Mouse (Mus musculus): Measurements from ENCODE around the gene Cnih2. TPM values are rescaled to one million over a fixed set of nuclear protein-coding genes. Genes with fewer than 3 reads are reported as not detected.
A peak's percentile ranks its signal among the peaks of the same experiment; 100 is the strongest.

The Cnih2 gene
- polyA plus RNA-seq, 1 experiment from 2014 or later: 357 TPM

DNA sequence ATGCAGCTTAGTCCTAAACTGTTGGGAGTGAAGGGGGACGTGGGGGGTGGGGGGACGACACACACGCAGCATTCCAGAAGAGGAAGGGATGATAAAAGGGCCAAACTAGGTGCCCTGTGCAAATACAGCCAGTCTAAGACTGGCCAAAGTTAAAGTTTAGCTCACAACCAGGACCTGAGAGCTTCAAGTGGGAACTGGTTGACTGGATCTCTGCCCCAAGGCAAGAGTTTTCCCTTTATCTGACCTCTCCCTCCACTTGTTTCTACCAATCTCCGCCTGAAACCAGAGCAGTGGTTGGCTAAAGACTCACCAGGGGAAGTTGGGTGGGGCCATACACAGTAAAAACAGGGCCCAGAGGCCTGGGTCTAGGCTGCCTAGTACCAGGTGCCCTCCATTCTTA is 10.4 kb upstream of the Cnih2 start:
- Histone ChIP-seq H3K36me3 (peaks cover 76% of the 10 kb centered on the region), H3K27me3 (no peaks in the 10 kb centered on the region), H3K4me3 (replicated peaks) (no peak overlapping the region), H3K4me2 (replicated peaks) (no peak overlapping the region), H3K27ac (0 out of 2 replicates have a peak overlapping the region, but pooled peaks have one; percentile 25), H3K9me3 (no peaks in the 10 kb centered on the region), H3K4me1 (replicated peaks) (peaks cover 26% of the 10 kb centered on the region), H3K9ac (replicated peaks) (peak overlapping the region; percentile 36; the same call in 1 of the 2 replicates)
- WGBS: 64% methylated on average over 4 of the region's 4 CpGs
- ATAC-seq: no peak

DNA sequence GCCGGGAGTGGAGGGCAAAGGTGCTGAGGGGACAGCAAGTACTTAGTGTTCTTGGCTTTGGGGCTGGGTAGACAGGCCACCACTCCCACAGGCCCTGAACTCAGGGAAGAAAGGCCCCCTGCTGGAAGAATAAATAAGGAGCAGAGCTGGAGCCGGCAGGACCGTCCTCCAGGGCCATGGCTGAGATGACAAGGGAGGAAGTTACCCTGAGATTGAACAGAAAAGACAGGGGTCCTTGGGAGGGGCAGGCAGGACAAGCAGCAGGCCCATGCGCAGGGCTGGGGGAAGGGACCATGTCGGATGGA is 9.9 kb upstream of the Cnih2 start:
- H3K27ac ChIP-seq: peak overlapping the region; percentile 25; the same call in 1 of the 2 replicates
- WGBS: 26% methylated on average over 5 of the region's 5 CpGs

GRCm38 (mm10) chr19:5107556-5108270 is 9.4 kb upstream of the Cnih2 start:
- Histone ChIP-seq H3K27me3 (no peaks in the 10 kb centered on the region), H3K9me3 (no peaks in the 10 kb centered on the region), H3K27ac (peak overlapping the region; percentile 96; the same call in 1 of the 2 replicates), H3K4me3 (replicated peaks) (no peak overlapping the region), H3K36me3 (peaks cover 76% of the 10 kb centered on the region), H3K9ac (replicated peaks) (no peak overlapping the region; the same call in 1 of the 2 replicates), H3K4me2 (replicated peaks) (no peak overlapping the region), H3K4me1 (replicated peaks) (peaks cover 26% of the 10 kb centered on the region)
- 78% methylated on average over 18 of the region's 18 CpGs for WGBS
- peak; percentile 12; the same call in 1 of the 2 replicates for ATAC-seq

More for the DNA sequence above, 9.9 kb upstream of the Cnih2 start:
- 0 out of 2 replicates have a peak overlapping the region, but pooled peaks have one; percentile 4 for H3K4me3 ChIP-seq (replicated peaks)
- no peaks in the 10 kb centered on the region for H3K9me3 ChIP-seq
- H3K4me1 ChIP-seq (replicated peaks): peaks cover 26% of the 10 kb centered on the region
- H3K36me3 ChIP-seq: peaks cover 76% of the 10 kb centered on the region
- no peaks in the 10 kb centered on the region for H3K27me3 ChIP-seq
- no peak overlapping the region for H3K4me2 ChIP-seq (replicated peaks)
- peak overlapping the region; percentile 36; the same call in 1 of the 2 replicates for H3K9ac ChIP-seq (replicated peaks)
- ATAC-seq: 0 out of 2 replicates have a peak, but pooled peaks have one; percentile 0

- H3K4me3 ChIP-seq (replicated peaks): peak within 1 kb of the TSS; percentile 73
- H3K27me3 ChIP-seq: no peaks in the 10 kb centered on the region
- peak within 1 kb of the TSS; percentile 97 for H3K4me2 ChIP-seq (replicated peaks)
- peak within 1 kb of the TSS; percentile 89 for H3K9ac ChIP-seq (replicated peaks)
- H3K4me1 ChIP-seq (replicated peaks): peaks cover 26% of the 10 kb centered on the region
- under 1% methylated on average over 46 of the region's 46 CpGs for WGBS
- peak within 1 kb of the TSS; percentile 96 for H3K27ac ChIP-seq
- H3K36me3 ChIP-seq: peaks cover 77% of the 10 kb centered on the region
- ATAC-seq: peak; percentile 96
- H3K9me3 ChIP-seq: no peaks in the 10 kb centered on the region
These were observed 8.4 kb upstream of the Cnih2 start, which contains the start of gene Rab1b for GRCm38 (mm10) chr19:5106731-5107191. Gene Rab1b (minus strand): TSS chr19:5107072.

GRCm38 (mm10) chr19:5106074-5106473 is 7.8 kb upstream of the Cnih2 start:
- Histone ChIP-seq H3K27ac (peak overlapping the region; percentile 96), H3K36me3 (peaks cover 77% of the 10 kb centered on the region), H3K4me2 (replicated peaks) (peak overlapping the region; percentile 97), H3K9ac (replicated peaks) (peak overlapping the region; percentile 89), H3K9me3 (no peaks in the 10 kb centered on the region), H3K4me1 (replicated peaks) (peaks cover 26% of the 10 kb centered on the region), H3K4me3 (replicated peaks) (peak overlapping the region; percentile 73), H3K27me3 (no peaks in the 10 kb centered on the region)
- 22% methylated on average over 9 of the region's 9 CpGs for WGBS
- no peak; the same call in 1 of the 2 replicates for ATAC-seq

DNA sequence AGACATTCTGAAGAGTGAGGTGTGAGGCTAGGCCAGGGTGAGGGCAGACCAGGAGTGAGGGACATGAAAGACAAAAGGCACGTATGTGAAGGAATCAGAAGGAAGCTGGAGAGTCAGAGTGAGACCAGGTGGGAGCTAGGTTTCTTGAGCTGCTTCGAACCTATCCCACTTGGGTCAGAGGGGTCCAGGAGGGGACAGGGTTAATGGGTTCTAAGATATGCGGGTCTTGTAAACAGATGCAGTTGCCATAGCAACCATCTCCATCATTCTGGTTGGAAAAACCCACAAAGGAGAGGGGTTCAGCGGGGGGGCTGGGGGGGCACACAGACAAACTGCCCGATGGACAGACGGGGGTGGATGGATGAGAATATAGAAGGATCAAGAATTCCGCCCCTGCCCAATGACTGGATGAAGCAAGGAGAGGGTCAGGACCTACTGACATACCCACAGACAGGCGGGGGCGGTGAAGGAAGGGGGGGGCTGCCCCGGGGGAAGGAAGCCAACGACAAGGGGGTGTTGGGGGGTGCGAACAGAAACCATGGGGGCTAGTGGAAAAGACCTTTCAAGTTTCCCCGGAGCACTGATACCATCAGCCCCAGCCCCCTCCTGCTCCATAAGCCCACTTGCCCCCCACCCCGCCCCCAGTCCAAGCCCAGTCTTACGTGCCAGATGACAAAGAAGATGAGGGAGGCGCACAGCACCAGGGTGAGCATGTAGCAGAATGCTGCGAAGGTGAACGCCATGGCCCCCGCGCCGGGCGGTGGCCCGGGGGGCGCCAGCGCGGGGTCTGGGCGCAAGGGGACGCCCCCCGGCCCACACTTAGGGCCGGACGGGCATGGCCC is 579 bp downstream of the Cnih2 start:
- Histone ChIP-seq H3K4me2 (replicated peaks) (peak overlapping the region; percentile 89), H3K27ac (peak overlapping the region; percentile 97), H3K4me1 (replicated peaks) (peaks cover 72% of the 10 kb centered on the region), H3K36me3 (peaks cover 46% of the 10 kb centered on the region), H3K9ac (replicated peaks) (peak overlapping the region; percentile 99), H3K9me3 (no peaks in the 10 kb centered on the region), H3K27me3 (no peaks in the 10 kb centered on the region), H3K4me3 (replicated peaks) (peak overlapping the region; percentile 88)
- 1% methylated on average over 24 of the region's 31 CpGs for WGBS
- ATAC-seq: peak; percentile 32

GRCm38 (mm10) chr19:5095887-5096474 is 2.3 kb downstream of the Cnih2 start:
- Histone ChIP-seq H3K4me2 (replicated peaks) (peak overlapping the region; percentile 89), H3K9ac (replicated peaks) (peak overlapping the region; percentile 99), H3K27me3 (no peaks in the 10 kb centered on the region), H3K9me3 (no peaks in the 10 kb centered on the region), H3K4me1 (replicated peaks) (peaks cover 78% of the 10 kb centered on the region), H3K27ac (peak overlapping the region; percentile 97), H3K4me3 (replicated peaks) (peak overlapping the region; percentile 88), H3K36me3 (peaks cover 46% of the 10 kb centered on the region)
- WGBS: 9% methylated on average over 8 of the region's 9 CpGs
- ATAC-seq: no peak

DNA sequence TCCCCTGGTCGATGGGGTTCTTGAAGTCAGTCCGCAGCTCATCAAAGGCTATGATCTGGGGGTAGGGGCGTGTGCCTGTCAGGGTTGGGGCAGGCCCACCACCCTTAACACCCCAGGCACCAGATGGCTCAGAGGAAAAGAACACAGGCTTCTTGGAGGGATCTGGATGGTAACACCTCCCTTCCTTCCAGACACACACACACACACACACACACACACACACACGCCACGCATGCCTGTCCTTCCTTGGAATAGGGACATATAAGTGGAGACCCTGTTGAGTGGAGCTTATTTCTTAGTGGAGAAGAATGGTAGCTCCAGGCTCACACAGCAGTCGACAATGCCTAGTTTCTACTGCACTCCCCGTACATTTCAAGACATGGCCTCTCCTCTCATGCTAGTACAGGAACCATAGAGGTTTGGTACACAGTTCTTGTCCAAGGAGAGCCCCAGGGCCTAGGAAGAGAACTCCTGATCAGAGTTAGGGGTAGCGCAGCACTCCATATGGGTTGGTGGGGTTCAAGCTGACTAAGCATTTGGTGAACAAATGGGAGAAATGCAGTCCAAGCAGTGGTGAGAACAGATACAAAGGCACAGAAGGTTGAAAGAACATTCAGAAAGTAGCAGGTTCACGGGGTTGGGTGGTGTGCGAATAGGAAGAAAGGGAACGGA is 3.4 kb downstream of the Cnih2 start:
- no peaks in the 10 kb centered on the region for H3K9me3 ChIP-seq
- peak overlapping the region; percentile 99 for H3K9ac ChIP-seq (replicated peaks)
- H3K4me3 ChIP-seq (replicated peaks): peak overlapping the region; percentile 88
- H3K4me2 ChIP-seq (replicated peaks): peak overlapping the region; percentile 89
- 30% methylated on average over 11 of the region's 11 CpGs for WGBS
- H3K4me1 ChIP-seq (replicated peaks): peaks cover 74% of the 10 kb centered on the region
- peaks cover 42% of the 10 kb centered on the region for H3K36me3 ChIP-seq
- H3K27ac ChIP-seq: peak overlapping the region; percentile 97
- peak; percentile 0; the same call in 1 of the 2 replicates for ATAC-seq
- no peaks in the 10 kb centered on the region for H3K27me3 ChIP-seq

- Histone ChIP-seq H3K9me3 (no peaks in the 10 kb centered on the region), H3K4me1 (replicated peaks) (peaks cover 72% of the 10 kb centered on the region), H3K9ac (replicated peaks) (peak overlapping the region; percentile 99), H3K27ac (peak overlapping the region; percentile 97), H3K36me3 (peaks cover 37% of the 10 kb centered on the region), H3K27me3 (no peaks in the 10 kb centered on the region), H3K4me2 (replicated peaks) (peak overlapping the region; percentile 89), H3K4me3 (replicated peaks) (peak overlapping the region; percentile 88)
- peak; percentile 75 for ATAC-seq
- 0% methylated on average over 21 of the region's 21 CpGs for WGBS
These were observed 4.1 kb downstream of the Cnih2 start for GRCm38 (mm10) chr19:5094243-5094632.

DNA sequence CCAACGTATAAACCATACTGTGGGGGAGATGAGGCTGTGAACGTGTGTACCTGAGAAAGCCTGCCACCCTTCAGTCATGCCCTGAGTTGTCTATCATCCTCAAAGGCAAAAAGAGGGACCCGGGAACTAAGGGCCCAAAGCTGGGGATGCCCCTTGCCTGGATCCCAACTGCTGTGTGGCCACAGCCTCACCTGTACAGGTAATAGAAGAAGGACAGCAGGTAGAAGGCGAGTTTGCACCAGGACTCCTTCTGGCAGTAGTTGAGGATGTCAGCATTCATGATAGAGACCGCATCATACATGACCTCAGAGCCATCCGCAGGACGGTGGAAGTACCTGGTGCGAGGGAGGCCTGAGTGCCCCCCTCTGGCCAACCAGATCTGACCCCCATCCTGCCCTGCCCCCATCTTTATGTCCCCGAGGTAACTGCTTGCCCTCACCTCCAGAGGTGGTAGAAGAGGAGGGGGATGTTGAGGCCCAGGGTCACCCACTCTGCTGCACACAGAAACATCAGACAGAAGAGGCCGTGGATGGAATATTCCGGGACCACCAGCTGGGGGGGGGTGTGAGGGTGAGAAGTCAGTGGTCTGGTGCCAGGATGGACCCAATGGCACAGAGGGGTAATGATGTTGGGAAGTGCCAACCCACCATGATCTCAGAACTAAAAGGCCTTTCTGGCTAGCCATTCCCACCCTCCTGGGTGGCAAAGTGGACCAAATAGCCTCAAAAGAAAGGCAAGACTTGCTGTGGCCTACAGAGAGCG is 4.7 kb downstream of the Cnih2 start:
- Histone ChIP-seq H3K27me3 (no peaks in the 10 kb centered on the region), H3K4me1 (replicated peaks) (peaks cover 72% of the 10 kb centered on the region), H3K27ac (peak overlapping the region; percentile 97), H3K36me3 (peaks cover 37% of the 10 kb centered on the region), H3K4me3 (replicated peaks) (peak overlapping the region; percentile 88), H3K9me3 (no peaks in the 10 kb centered on the region), H3K9ac (replicated peaks) (peak overlapping the region; percentile 42; the same call in 1 of the 2 replicates), H3K4me2 (replicated peaks) (peak overlapping the region; percentile 89)
- no peak; the same call in 1 of the 2 replicates for ATAC-seq
- WGBS: 74% methylated on average over 12 of the region's 12 CpGs
